Mouse (Mus musculus) ES-Bruce4 (cell line): ENCODE results near the gene Dync1h1.

Experiments used
- CTCF ChIP-seq: IDR thresholded peaks from one replicate; pipeline ENCODE4 v1.8.1; 2011; ENCODE audit warnings: low read depth, low read length
- POLR2A ChIP-seq: IDR thresholded peaks from one replicate; pipeline ENCODE4 v1.8.1; 2011; ENCODE audit warnings: low read length; ENCODE audit not compliant: insufficient read depth

GRCm38 (mm10) chr12:110610713-110611112 is 9.5 kb downstream of the Dync1h1 start:
- TF ChIP-seq CTCF = no peak
- no peak for TF ChIP-seq POLR2A
